Mouse (Mus musculus) hindbrain, embryonic 14.5 days (tissue): ENCODE data around the gene Pgam1. TPM values are rescaled to one million over a fixed set of nuclear protein-coding genes. Genes with fewer than 3 reads are reported as not detected.
A peak's percentile ranks its signal among the peaks of the same experiment; 100 is the strongest.

Experiments
- ATAC-seq: fragments of 200-750 bp; cut with Nextera tagmentation; 2 replicates; pipeline ENCODE4 v1.8.0; 2017; ENCODE audit warnings: moderate number of reproducible peaks, mild to moderate bottlenecking, moderate TSS enrichment, moderate library complexity; ENCODE audit not compliant: low FRiP score
- DNase-seq: peaks from one replicate; pipeline ENCODE4 v3.0.0-alpha.2; 2015; ENCODE audit warnings: low spot score
- H3K27ac ChIP-seq: fragments of 300-500 bp; sonication (generic); 2 replicates; pipeline ENCODE4 v1.5.1; 2014; ENCODE audit warnings: mild to moderate bottlenecking, moderate library complexity
- H3K27me3 ChIP-seq: fragments of 300-500 bp; sonication (generic); 2 replicates; pipeline ENCODE4 v1.6.1; 2014; ENCODE audit warnings: mild to moderate bottlenecking, low read length, mixed read lengths; ENCODE audit not compliant: control insufficient read depth, insufficient read depth
- H3K36me3 ChIP-seq: fragments of 300-500 bp; sonication (generic); replicated peaks from 2 replicates; pipeline ENCODE4 v1.6.1; 2014; ENCODE audit not compliant: control insufficient read depth, insufficient read depth
- H3K4me1 ChIP-seq: fragments of 300-500 bp; sonication (generic); replicated peaks from 2 replicates; pipeline ENCODE4 v1.6.1; 2014; ENCODE audit warnings: antibody characterized with exemption, low read length, mixed read lengths; ENCODE audit not compliant: control insufficient read depth, insufficient read depth
- H3K4me2 ChIP-seq: fragments of 300-500 bp; sonication (generic); replicated peaks from 2 replicates; pipeline ENCODE4 v1.6.1; 2014; ENCODE audit warnings: mild to moderate bottlenecking, moderate library complexity
- H3K4me3 ChIP-seq: fragments of 300-500 bp; sonication (generic); replicated peaks from 2 replicates; pipeline ENCODE4 v1.5.1; 2014; ENCODE audit warnings: mild to moderate bottlenecking, low read length
- H3K9ac ChIP-seq: fragments of 300-500 bp; sonication (generic); 2 replicates; pipeline ENCODE4 v1.6.1; 2014
- H3K9me3 ChIP-seq: fragments of 300-500 bp; sonication (generic); 2 replicates; pipeline ENCODE4 v1.6.1; 2016; ENCODE audit warnings: low read length; ENCODE audit not compliant: control insufficient read depth
- WGBS: fragments of 180-500 bp; shearing (Covaris S2); extraction: QIAGEN DNeasy Blood & Tissue Kit; methylation state at CpG from one replicate; pipeline ENCODE4 v1.1.7; 2014; 5-methylcytosine and 5-hydroxymethylcytosine counted together
- polyA plus RNA-seq: library from polyadenylated mRNA; unstranded; fragments of >200 nt; fragmentation: Nextera tagmentation; extraction: Ambion mirVana; gene quantifications from 2 replicates; pipeline ENCODE4 v1.2.1, GENCODE M21; 2014

The Pgam1 gene
- polyA plus RNA-seq, 1 experiment from 2014 or later, result 498 TPM

DNA sequence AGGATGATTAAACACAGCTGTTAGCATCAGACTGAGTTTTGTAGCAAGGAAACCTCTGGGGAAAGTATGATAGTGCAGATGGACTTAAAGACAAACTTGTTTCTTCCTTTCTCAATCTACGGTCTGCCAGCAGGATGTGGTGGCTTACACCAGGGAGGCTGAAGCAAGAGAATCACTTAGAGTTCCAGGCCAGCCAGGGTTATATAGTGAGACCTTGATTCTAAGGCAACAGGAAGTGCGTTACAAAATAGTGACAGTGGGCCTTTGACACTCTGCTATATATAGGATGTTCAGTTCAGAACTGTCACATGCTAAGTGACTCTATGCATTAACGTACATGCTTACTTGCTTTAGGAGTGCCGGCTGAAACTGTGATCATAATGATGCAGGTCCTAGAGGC lies 5.1 kb downstream of the Pgam1 start:
- Histone ChIP-seq H3K9me3 (no peaks in the 10 kb centered on the region), H3K27me3 (no peaks in the 10 kb centered on the region), H3K9ac (no peak overlapping the region), H3K27ac (no peak overlapping the region), H3K4me3 (no peak overlapping the region), H3K4me1 (peaks cover 18% of the 10 kb centered on the region), H3K4me2 (no peak overlapping the region), H3K36me3 (peaks cover 51% of the 10 kb centered on the region)
- DNase-seq, result no peak
- ATAC-seq, result no peak
- 91% methylated on average over 4 of the region's 4 CpGs for WGBS

GRCm38 (mm10) chr19:41919471-41919870 lies 7.7 kb downstream of the Pgam1 start:
- no peak overlapping the region for H3K27ac ChIP-seq
- 85% methylated on average over 4 of the region's 4 CpGs for WGBS
- H3K36me3 ChIP-seq, result peaks cover 75% of the 10 kb centered on the region
- no peaks in the 10 kb centered on the region for H3K4me1 ChIP-seq
- H3K27me3 ChIP-seq, result no peaks in the 10 kb centered on the region
- ATAC-seq (no peak), DNase-seq (no peak)
- no peak overlapping the region for H3K4me3 ChIP-seq
- no peak overlapping the region for H3K4me2 ChIP-seq
- H3K9me3 ChIP-seq, result no peaks in the 10 kb centered on the region
- H3K9ac ChIP-seq, result no peak overlapping the region

- WGBS, result 83% methylated on average over 5 of the region's 5 CpGs
- Histone ChIP-seq H3K27me3 (no peaks in the 10 kb centered on the region), H3K9ac (no peak overlapping the region), H3K4me3 (no peak overlapping the region), H3K27ac (no peak overlapping the region), H3K9me3 (no peaks in the 10 kb centered on the region), H3K36me3 (peaks cover 81% of the 10 kb centered on the region), H3K4me1 (no peaks in the 10 kb centered on the region), H3K4me2 (no peak overlapping the region)
- ATAC-seq (no peak), DNase-seq (no peak)
These were observed 8.8 kb downstream of the Pgam1 start for GRCm38 (mm10) chr19:41920412-41921067.

- Histone ChIP-seq H3K27me3 (no peaks in the 10 kb centered on the region), H3K9me3 (no peaks in the 10 kb centered on the region), H3K4me2 (peak overlapping the region; percentile 95), H3K4me3 (peak overlapping the region; percentile 85), H3K9ac (peak overlapping the region; percentile 76), H3K27ac (peak overlapping the region; percentile 77), H3K4me1 (peaks cover 21% of the 10 kb centered on the region), H3K36me3 (peaks cover 37% of the 10 kb centered on the region)
- ATAC-seq (peak; percentile 11), DNase-seq (no peak)
- under 1% methylated on average over 28 of the region's 28 CpGs for WGBS
These were observed 21.0 kb downstream of the Pgam1 start for GRCm38 (mm10) chr19:41932686-41933085.

- Histone ChIP-seq H3K4me1 (peaks cover 21% of the 10 kb centered on the region), H3K36me3 (peaks cover 38% of the 10 kb centered on the region), H3K4me3 (peak within 1 kb of the TSS; percentile 85), H3K4me2 (peak within 1 kb of the TSS; percentile 95), H3K9ac (peak within 1 kb of the TSS; percentile 85), H3K9me3 (no peaks in the 10 kb centered on the region), H3K27me3 (no peaks in the 10 kb centered on the region), H3K27ac (peak within 1 kb of the TSS; percentile 77)
- peak; percentile 98 for DNase-seq
- WGBS, result under 1% methylated on average over 47 of the region's 47 CpGs
- peak; percentile 100 for ATAC-seq
These were observed 21.7 kb downstream of the Pgam1 start, which contains the start of the genes Exosc1 and Zdhhc16 for GRCm38 (mm10) chr19:41933179-41934086. Exosc1 (minus strand) TSS chr19:41933423. Zdhhc16 (plus strand) TSS chr19:41933480.

GRCm38 (mm10) chr19:41934124-41934523 lies 22.4 kb downstream of the Pgam1 start:
- Histone ChIP-seq H3K9ac (peak overlapping the region; percentile 85), H3K27ac (no peak overlapping the region), H3K27me3 (no peaks in the 10 kb centered on the region), H3K4me2 (peak overlapping the region; percentile 76), H3K4me3 (peak overlapping the region; percentile 85), H3K9me3 (no peaks in the 10 kb centered on the region), H3K36me3 (peaks cover 38% of the 10 kb centered on the region), H3K4me1 (peaks cover 21% of the 10 kb centered on the region)
- ATAC-seq (no peak), DNase-seq (no peak)
- 33% methylated on average over 6 of the region's 6 CpGs for WGBS

- H3K27ac ChIP-seq, result no peak overlapping the region
- H3K4me3 ChIP-seq, result no peak overlapping the region
- no peak overlapping the region for H3K9ac ChIP-seq
- peaks cover 21% of the 10 kb centered on the region for H3K4me1 ChIP-seq
- WGBS, result 96% methylated on average over 1 of the region's 1 CpGs
- DNase-seq (no peak), ATAC-seq (no peak)
- no peaks in the 10 kb centered on the region for H3K9me3 ChIP-seq
- peaks cover 41% of the 10 kb centered on the region for H3K36me3 ChIP-seq
- no peak overlapping the region for H3K4me2 ChIP-seq
- H3K27me3 ChIP-seq, result no peaks in the 10 kb centered on the region
These were observed 24.2 kb downstream of the Pgam1 start for GRCm38 (mm10) chr19:41935921-41936320.

- Histone ChIP-seq H3K4me3 (no peak overlapping the region), H3K9ac (no peak overlapping the region), H3K27me3 (no peaks in the 10 kb centered on the region), H3K27ac (no peak overlapping the region), H3K36me3 (peaks cover 64% of the 10 kb centered on the region), H3K4me1 (peaks cover 11% of the 10 kb centered on the region), H3K4me2 (no peak overlapping the region), H3K9me3 (no peaks in the 10 kb centered on the region)
- no peak for DNase-seq
- 94% methylated on average over 5 of the region's 5 CpGs for WGBS
- ATAC-seq, result no peak
These were observed 26.8 kb downstream of the Pgam1 start for GRCm38 (mm10) chr19:41938539-41938938.

DNA sequence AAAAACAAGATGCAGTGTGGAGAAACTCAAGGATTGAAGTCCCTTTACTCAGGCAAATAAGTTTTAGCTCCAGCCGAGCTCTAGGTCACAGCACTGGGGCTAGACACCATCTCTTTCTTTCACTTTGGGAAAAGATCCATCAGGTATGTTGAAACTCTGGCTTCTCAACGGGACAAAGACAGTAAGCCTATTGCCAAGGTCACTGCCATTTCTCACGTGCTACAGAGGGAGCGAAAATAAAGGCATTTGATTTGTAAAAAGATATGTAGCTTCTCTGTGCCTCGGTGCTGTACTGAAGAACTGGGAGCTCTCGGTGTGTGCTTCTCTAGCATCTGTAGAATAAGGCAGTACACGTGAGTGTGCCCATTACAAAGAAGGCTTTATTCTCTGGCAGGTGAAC lies 32.1 kb downstream of the Pgam1 start:
- Histone ChIP-seq H3K27ac (no peak overlapping the region), H3K9ac (no peak overlapping the region), H3K36me3 (peaks cover 99% of the 10 kb centered on the region), H3K4me1 (no peaks in the 10 kb centered on the region), H3K4me2 (no peak overlapping the region), H3K27me3 (no peaks in the 10 kb centered on the region), H3K4me3 (no peak overlapping the region), H3K9me3 (peaks cover 3% of the 10 kb centered on the region; the same call in 1 of the 2 replicates)
- WGBS, result 92% methylated on average over 7 of the region's 7 CpGs
- DNase-seq (no peak), ATAC-seq (no peak)
